Mouse (Mus musculus) monocyte, adult 5-6 weeks (primary cell): Measurements from ENCODE around the gene Hist1h1b. TPM values are rescaled to one million over a fixed set of nuclear protein-coding genes. Genes with fewer than 3 reads are reported as not detected.
"Not testable (repeated sequence)": the region's sequence is repeated elsewhere in the genome, so short reads cannot be mapped to it uniquely, and the experiment has no call there.

Experiments
- ATAC-seq: fragments of 153-309, 156-312 bp; replicated peaks from 2 replicates; pipeline ENCODE4 v1.8.0; 2017; ENCODE audit warnings: mild to moderate bottlenecking; ENCODE audit not compliant: low TSS enrichment, insufficient number of reproducible peaks, severe bottlenecking, poor library complexity, low FRiP score
- total RNA-seq: library from RNA; stranded (forward); fragments of 200-1000, 200-491, 200-594 nt; gene quantifications from 3 replicates; pipeline ENCODE4 v1.2.3, GENCODE M21; 2017

The Hist1h1b gene
- total RNA-seq, 1 experiment from 2014 or later = 93.8 TPM

DNA sequence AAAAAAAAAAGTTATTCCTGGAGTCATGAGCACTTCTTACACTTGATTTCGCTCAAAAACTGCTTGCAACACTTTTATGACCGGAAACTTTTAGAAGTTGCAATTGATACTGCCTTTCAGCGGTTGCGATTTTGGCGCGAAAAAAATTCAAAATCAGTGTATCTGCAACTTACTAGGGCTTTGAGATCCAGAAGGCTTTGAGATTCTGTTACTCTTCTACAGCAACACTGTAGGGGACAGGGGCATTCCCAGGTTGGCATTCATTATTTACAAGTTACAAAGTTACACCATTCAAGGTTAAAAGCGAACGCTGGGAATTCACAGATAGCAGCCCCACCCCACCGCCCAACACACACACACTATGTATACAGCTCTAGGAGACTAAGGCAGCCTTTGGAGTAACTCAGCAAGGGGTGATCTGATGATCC is 3.3 kb upstream of the Hist1h1b start:
- no peak for ATAC-seq

DNA sequence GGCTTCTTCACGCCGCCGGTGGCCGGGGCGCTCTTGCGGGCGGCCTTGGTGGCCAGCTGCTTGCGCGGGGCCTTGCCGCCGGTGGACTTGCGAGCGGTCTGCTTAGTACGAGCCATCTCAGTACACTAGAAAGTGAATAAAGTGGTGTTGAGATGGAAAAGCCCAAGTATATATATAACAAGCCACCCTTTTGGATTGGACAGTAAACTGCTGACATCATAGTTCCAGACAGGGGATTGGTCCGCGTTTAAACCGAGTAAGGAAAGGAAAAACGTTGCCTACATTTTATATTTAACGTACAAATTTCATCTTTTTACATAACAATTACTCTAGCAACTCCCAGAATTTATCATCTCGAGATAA is 2.8 kb upstream of the Hist1h1b start, which contains the start of gene Hist1h3i:
Gene Hist1h3i, minus strand, starts transcription at position 116 of the 363 bp plus-strand sequence.
- peak; percentile 67; the same call in 1 of the 2 replicates for ATAC-seq

DNA sequence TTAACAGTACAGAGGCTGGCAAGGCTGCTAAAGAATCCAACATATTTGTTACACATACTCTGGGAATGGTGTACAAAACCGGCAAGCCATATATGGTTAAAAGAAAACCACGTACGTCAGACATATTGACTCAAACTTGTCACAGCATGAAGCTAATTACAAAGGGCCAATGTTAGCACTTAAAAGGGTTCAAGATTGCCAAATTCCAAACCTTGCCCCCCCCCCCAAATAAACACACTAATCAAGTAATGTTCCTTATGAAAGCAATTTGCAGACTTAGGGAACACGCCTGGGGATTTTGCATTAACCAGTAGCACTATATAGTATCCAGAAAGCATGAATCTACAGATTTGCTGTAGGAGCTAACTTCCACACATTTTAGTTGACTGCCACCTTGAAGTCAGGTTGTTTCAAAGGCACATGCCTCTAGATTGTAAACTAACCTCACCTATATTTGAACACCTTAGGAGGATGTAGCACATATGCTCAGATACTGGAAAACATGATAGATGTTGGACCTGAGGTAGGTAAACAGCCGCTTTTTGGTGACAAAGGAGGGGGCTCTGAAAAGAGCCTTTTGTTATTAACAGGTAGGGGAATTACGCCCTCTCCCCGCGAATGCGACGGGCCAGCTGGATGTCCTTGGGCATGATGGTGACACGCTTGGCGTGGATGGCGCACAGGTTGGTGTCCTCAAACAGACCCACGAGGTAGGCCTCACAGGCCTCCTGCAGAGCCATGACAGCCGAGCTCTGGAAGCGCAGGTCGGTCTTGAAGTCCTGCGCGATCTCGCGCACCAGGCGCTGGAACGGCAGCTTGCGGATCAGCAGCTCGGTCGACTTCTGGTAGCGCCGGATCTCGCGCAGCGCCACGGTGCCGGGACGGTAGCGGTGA is 2.2 kb upstream of the Hist1h1b start:
- not testable (repeated sequence) for ATAC-seq

DNA sequence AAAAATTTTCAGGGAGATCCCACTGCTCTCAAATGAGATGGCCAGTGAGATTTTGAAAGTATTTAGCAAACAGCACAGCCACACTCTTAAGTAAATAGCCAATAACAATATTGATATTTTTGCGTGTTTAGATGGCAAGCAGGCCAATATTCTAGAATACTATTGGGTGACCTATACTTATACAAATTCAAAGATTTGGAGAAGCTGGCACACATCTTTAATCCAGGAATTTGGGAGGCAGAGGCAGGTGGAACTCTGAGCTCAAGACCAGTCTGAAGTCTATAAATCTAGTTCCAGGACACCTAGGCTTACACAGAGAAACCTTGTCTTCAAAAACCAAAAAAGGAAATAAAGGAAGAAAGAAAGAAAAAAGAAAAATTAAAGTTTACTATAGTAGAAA is 1.2 kb upstream of the Hist1h1b start:
- ATAC-seq = no peak

DNA sequence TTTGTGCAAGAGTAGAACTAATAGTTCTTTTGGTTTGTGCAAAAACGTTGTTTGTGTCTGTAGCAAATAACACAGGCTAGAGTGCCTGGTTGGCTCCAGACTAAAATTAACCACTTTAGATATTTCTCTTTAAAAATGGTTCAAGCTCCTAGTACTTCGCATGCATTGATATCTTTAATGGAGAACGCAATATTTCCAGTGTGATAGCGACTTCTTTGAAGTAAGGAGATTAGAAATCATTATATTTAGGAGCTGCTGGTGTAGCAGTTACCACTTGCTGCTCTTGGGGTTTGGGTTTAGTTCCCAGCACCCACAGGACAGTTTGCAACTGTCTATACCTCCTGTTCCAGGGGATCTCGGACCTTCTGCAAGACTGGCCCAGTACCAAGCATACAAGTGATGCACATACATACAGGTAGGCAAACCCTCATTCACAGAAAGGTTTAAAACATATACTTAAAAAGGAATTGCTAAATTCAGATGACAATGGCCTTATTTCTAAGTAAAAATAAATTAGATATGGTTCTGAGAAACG is 663 bp upstream of the Hist1h1b start:
- no peak for ATAC-seq

DNA sequence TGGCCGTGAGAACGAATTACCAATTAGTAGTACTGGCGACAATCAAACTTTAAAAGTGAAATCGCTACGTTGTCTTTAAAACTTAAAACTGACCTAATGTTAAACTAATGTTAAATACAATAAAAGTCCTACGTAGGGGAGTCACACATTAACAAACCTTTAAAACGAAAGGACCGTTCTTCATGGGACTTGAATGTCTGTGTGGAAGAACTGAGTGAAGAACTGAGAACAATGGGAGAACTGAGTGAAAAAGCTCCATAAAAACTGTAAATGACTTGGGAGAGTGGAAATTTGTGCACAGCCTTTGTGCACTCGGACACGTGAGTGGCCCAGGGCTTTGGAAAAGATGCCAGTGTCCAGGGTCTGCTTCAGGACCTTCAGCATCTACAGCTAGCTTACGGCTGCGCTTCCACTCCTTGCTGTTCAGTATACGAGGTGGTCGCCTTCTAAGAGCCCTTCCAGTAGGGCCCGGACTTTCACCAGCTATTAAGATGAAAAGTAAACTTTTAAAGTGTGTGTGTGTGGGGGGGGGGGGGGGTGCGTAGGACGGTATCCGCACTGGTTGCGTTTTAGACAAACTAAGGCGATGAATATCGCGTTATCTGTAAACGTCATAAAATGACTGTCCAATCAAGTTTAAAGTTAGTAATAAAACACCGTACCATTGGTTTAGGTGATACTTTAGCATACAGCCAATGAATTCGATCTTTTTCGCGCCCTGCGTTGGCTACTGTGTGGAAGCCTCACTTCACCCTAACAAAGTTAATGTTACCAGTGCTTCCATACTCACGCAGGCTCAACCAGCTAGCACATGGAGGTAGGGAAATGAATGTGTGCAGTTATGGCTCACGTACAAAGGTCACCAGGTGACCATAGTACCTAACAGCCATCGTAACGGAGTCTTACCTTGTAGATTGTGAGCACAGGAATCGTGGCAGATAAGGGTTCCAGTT is 1.3 kb downstream of the Hist1h1b start:
- peak; percentile 93 for ATAC-seq

DNA sequence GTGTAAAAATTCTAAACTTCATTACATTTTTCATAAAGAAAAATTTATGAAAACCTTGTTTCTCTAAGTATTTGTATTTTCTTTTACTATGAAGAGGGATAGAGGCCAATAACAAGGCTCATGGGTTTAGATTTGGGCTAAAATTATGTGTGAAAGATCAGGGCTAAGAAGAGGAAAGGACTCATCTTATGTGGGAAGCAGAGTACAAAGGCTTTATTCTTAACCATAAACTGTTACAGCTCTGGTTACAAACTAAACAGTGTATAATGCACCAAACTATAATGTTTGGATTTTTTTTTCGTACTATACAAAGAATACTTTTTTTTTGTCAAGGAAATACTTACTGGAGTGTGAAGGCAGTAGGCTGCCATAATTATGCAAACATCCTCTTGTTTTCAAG is 24.7 kb downstream of the Hist1h1b start:
- no peak for ATAC-seq

DNA sequence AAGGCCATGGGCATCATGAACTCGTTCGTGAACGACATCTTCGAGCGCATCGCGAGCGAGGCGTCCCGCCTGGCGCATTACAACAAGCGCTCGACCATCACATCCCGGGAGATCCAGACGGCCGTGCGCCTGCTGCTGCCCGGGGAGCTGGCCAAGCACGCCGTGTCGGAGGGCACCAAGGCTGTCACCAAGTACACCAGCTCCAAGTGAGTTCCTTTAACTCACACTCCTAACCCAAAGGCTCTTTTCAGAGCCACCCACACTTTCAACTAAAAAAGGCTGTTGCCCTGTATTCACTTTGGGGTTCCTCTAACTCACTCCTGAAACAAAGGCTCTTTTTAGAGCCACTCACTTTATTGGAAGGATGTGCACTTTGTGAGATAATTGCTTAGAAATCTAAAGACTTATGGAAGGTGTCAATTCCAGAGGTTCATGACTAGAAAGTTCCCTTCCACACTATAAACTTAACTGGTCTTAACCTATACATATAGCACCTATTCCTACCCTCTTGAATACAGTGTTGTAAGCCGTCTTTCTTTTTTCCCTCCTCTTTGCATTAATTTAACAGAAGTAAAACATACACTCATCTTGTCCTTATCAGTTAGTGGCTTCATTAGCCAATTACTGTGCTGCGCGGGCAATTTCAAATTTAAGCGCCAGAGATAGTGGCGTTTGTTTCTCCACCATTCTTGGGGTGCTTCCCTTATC is 26.0 kb downstream of the Hist1h1b start:
- ATAC-seq = not testable (repeated sequence)

DNA sequence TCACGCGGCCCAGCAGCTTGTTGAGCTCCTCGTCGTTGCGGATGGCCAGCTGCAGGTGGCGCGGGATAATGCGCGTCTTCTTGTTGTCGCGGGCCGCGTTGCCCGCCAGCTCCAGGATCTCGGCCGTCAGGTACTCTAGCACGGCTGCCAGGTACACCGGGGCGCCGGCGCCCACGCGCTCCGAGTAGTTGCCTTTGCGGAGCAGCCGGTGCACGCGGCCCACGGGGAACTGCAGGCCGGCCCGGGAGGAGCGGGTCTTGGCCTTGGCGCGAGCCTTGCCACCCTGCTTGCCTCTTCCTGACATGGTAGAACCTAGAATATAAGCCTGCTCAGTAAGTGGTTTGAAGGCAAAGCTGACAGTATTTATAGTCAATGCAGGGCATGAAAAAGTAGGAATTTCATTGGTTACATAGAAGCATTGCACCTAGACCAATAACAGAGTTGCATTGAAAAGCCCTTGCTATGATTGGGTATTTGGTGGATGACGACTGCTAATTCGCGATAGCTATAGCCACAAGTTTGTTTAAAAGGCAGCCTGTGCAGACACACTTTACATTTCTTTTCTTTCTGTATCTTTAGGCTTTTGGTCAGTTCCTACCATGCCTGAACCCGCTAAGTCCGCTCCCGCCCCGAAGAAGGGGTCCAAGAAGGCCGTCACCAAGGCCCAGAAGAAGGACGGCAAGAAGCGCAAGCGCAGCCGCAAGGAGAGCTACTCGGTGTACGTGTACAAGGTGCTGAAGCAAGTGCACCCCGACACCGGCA is 26.7 kb downstream of the Hist1h1b start, which contains the start of the genes Hist1h2ak and Hist1h2bn:
Gene Hist1h2ak, minus strand, starts transcription at position 304 of the 762 bp plus-strand sequence.
Gene Hist1h2bn, plus strand, starts transcription at position 600 of the 762 bp plus-strand sequence.
- peak; percentile 95 for ATAC-seq

DNA sequence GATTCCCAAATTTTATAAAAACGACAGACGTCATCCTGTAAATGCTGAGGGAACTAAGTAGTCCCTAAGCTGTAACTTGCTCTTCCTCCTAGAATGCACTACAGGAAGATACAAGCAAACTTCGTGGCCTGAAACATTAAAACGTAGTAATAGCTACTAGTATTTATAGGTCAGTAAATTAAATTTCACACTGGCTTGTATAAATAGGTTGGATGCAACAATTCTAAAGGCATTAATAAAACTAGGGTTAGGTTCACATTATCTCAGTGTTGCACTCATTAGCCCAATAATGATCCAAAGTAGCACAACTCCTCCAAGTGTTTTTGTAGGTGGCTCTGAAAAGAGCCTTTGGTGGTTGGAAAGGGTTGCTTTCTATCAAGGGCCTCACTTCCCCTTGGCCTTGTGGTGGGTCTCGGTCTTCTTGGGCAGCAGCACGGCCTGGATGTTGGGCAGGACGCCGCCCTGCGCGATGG is 27.3 kb downstream of the Hist1h1b start:
- ATAC-seq = no peak

DNA sequence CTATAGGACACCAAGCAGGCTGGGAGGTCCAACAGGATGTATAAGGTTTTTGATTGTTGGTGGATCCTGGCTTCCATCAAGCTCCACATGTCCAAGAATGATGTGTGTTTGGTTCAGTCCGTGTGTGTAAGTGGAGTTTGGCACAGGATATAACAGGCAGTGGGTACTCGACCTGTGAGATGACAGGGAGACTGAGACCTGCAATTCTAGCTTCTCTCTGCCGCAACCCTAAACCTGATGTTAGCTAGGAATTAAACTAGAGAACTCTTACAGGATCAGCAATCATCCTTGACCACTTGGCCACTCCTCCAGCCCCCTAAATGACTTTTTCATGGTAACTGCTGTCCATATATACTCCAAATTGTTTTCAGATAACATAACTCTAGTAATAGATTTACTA is 28.1 kb downstream of the Hist1h1b start:
- ATAC-seq = no peak

DNA sequence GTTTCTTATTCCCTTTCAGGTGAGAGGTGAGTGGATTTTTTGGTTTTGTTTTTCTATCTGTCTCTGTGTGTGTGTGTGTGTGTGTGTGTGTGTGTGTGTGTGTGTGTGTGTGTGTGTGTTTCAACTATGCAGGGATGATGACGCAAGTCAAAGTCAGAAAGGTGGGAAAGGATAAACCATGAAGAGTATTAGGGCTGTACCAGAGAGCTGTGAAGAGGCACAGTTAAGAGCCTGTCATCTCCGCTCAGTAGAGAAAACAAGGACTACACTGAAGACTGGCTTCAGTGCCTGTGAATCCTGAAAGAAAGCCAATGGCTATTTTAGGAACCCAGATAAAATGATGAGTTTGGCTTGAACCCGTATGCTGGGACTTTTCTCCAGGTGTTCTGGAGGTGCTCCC is 28.6 kb downstream of the Hist1h1b start:
- ATAC-seq = no peak

DNA sequence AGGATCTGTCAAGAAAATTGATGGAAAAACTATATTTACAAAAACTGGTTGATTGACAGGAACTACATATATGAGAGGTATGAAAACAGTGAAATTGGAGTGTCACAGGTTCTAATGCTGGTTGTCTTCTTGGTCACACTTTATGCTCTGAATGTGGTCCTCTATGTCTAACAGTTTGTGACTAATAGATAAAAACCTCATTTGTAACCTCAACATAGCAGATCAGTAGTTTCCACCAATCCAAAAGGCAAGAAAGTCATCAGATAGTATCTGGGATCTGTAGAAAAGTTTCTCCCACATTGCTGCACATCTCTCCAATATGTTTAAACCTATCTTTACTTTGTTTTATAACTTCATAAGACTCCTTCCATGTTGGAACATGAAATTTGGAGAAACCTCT is 29.0 kb downstream of the Hist1h1b start:
- no peak for ATAC-seq

DNA sequence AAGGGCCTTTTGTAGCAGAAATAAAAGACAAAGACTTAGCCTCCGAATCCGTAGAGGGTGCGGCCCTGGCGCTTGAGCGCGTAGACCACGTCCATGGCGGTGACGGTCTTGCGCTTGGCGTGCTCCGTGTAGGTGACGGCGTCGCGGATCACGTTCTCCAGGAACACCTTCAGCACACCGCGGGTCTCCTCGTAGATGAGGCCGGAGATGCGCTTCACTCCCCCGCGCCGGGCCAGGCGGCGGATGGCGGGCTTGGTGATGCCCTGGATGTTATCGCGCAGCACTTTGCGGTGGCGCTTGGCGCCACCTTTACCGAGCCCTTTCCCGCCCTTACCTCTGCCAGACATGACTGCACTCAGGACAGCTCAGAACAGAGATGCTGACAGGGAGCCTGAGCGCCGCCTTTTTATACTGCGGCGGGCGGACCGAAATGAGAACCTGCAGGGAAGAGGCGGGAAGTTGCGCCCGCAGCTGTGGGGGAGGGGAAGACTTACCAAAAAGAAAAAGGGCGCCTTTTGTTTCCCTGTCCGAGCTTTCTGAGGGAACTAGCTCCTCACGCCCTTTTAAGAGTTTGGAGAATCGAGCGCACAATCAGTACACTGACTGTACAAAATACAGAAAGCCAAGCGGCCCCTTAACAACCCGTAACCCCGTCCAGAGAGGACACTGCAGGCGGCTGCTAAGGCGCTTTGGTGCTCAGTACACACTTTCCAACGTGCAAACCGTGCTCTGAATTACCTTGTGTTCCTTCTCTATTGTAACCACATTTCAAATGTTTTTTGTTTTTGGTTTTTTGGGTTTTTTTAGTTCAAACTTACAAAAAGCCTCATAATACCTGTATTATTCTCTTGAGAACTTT is 30.0 kb downstream of the Hist1h1b start, which contains the start of gene Hist1h4k:
Gene Hist1h4k, minus strand, starts transcription at position 347 of the 859 bp plus-strand sequence.
- ATAC-seq = peak; percentile 87

DNA sequence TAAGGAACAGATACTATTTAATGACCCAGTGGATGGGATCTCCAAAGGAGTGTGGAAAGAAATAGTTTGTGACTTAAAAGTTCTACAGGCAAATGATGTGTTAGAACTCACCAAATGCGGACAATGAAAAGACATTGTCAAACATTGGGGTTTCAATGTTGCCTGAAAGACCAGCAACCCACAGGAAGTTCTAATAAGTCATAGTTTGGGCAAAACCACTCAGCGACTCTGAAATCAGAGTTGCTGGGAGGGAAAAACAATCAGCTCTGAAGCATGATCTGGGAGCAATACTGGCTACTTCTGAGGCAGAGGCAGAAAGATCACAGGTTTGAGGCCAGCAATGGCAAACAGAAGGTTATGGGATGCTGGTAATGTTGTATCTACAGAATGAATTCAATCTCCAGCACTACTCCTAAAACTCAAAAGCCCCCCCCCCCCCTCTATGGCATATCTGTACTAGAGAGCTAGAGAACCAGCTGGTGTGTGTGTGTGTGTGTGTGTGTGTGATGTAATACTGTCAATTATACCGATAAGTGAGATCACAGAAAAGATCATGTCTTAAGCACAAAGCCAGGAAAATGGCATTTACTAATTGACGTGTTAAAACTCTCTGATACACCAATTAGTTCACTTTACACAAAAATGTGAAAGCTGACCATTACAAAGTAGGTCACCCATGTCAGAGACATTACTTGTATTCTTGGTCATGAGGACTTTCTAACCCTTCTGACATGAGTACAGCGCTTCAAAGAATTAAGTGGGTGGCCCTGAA is 30.9 kb downstream of the Hist1h1b start:
- no peak for ATAC-seq

DNA sequence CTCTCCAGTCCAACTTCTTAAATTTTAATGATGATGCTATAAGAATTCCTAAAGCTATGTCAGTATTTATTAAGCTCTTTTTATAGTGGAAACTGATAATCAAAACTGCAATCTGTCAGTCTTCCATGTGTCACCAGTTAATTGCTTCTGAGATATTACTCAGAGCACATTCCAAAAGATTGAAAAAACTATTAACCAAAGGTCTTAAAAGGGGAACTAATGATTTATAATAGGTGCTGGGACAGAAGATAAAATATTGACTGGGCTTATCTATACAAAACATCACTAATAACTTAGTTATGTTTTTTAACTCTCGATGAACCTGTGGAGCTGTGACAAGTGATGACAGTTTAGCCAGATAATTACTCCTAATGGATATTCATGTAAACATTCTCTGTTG is 35.4 kb downstream of the Hist1h1b start:
- ATAC-seq = no peak
